Mouse (Mus musculus) stomach, postnatal 0 days (tissue): Measurements from ENCODE around the gene Clpsl2. TPM values are rescaled to one million over a fixed set of nuclear protein-coding genes. Genes with fewer than 3 reads are reported as not detected.

ENCODE experiments used
- ATAC-seq: fragments of 200-750 bp; cut with Nextera tagmentation; 2 replicates; pipeline ENCODE4 v1.8.0; 2017; ENCODE audit not compliant: low FRiP score, low TSS enrichment
- DNase-seq: peaks from one replicate; pipeline ENCODE4 v3.0.0-alpha.2; 2016; ENCODE audit warnings: low spot score
- H3K27ac ChIP-seq: fragments of 300-500 bp; sonication (generic); replicated peaks from 2 replicates; pipeline ENCODE4 v1.5.1; 2014; ENCODE audit warnings: mild to moderate bottlenecking, control low read depth
- H3K27me3 ChIP-seq: fragments of 300-500 bp; sonication (generic); 2 replicates; pipeline ENCODE4 v1.6.1; 2014; ENCODE audit warnings: low read length; ENCODE audit not compliant: control insufficient read depth, insufficient read depth
- H3K36me3 ChIP-seq: fragments of 300-500 bp; sonication (generic); 2 replicates; pipeline ENCODE4 v1.6.1; 2014; ENCODE audit warnings: low read length, mixed read lengths; ENCODE audit not compliant: control insufficient read depth, insufficient read depth
- H3K4me1 ChIP-seq: fragments of 300-500 bp; sonication (generic); replicated peaks from 2 replicates; pipeline ENCODE4 v1.6.1; 2014; ENCODE audit warnings: antibody characterized with exemption; ENCODE audit not compliant: control insufficient read depth, insufficient read depth
- H3K4me2 ChIP-seq: fragments of 300-500 bp; sonication (generic); replicated peaks from 2 replicates; pipeline ENCODE4 v1.6.1; 2014; ENCODE audit warnings: low read depth, mild to moderate bottlenecking, control low read depth, moderate library complexity
- H3K4me3 ChIP-seq: fragments of 300-500 bp; sonication (generic); 2 replicates; pipeline ENCODE4 v1.5.1; 2014; ENCODE audit warnings: low read depth, low read length, control low read depth
- H3K9ac ChIP-seq: fragments of 300-500 bp; sonication (generic); 2 replicates; pipeline ENCODE4 v1.6.1; 2014; ENCODE audit warnings: mild to moderate bottlenecking, low read length, control low read depth, mixed read lengths
- H3K9me3 ChIP-seq: fragments of 300-500 bp; sonication (generic); 2 replicates; pipeline ENCODE4 v1.6.1; 2016; ENCODE audit warnings: low read length; ENCODE audit not compliant: control insufficient read depth
- CTCF ChIP-seq: IDR thresholded peaks from 2 replicates; pipeline ENCODE4 v1.5.1; 2016; ENCODE audit warnings: antibody characterized with exemption, low read depth, mild to moderate bottlenecking, moderate library complexity
- EP300 ChIP-seq: optimal IDR thresholded peaks from 2 replicates; pipeline ENCODE3; 2016; ENCODE audit warnings: antibody characterized with exemption
- WGBS: fragments of 180-500 bp; shearing (Covaris S2); extraction: QIAGEN DNeasy Blood & Tissue Kit; methylation state at CpG from one replicate; pipeline ENCODE4 v1.1.7; 2014; 5-methylcytosine and 5-hydroxymethylcytosine counted together
- polyA plus RNA-seq: library from polyadenylated mRNA; unstranded; fragments of >200 nt; fragmentation: Nextera tagmentation; extraction: Ambion mirVana; gene quantifications from 2 replicates; pipeline ENCODE4 v1.2.1, GENCODE M21; 2015

Clpsl2 gene
- polyA plus RNA-seq, 1 experiment from 2014 or later, result not detected

DNA sequence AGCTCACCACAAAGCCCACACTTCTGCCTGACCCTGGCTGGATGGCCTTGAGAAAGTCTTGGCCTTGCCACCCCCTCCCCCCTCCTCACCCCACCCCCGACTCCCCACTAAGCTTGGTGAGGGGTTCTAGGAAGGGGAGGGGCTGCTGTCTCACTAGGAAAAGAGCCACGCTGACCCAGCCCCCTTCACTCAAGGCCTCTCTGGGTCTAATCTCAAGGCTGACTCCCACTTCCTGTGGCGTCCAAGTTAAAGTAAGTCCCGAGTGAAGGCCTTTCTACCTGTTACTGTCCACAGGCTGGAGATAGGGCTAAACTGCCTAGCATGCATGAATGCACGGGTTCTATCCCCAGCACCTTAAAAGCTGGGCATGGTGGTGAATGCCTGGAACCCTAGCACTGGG is 41.7 kb upstream of the Clpsl2 start:
- no peak overlapping the region for H3K4me3 ChIP-seq
- H3K27ac ChIP-seq, result peak overlapping the region; percentile 18; the same call in 1 of the 2 replicates
- WGBS, result 35% methylated on average over 5 of the region's 5 CpGs
- no peaks in the 10 kb centered on the region for H3K27me3 ChIP-seq
- ATAC-seq, result no peak
- no peak for TF ChIP-seq EP300
- TF ChIP-seq CTCF, result no peak
- peaks cover 16% of the 10 kb centered on the region for H3K4me1 ChIP-seq
- no peaks in the 10 kb centered on the region for H3K36me3 ChIP-seq
- no peak overlapping the region for H3K9ac ChIP-seq
- no peak overlapping the region for H3K4me2 ChIP-seq
- no peaks in the 10 kb centered on the region for H3K9me3 ChIP-seq
- DNase-seq, result no peak

DNA sequence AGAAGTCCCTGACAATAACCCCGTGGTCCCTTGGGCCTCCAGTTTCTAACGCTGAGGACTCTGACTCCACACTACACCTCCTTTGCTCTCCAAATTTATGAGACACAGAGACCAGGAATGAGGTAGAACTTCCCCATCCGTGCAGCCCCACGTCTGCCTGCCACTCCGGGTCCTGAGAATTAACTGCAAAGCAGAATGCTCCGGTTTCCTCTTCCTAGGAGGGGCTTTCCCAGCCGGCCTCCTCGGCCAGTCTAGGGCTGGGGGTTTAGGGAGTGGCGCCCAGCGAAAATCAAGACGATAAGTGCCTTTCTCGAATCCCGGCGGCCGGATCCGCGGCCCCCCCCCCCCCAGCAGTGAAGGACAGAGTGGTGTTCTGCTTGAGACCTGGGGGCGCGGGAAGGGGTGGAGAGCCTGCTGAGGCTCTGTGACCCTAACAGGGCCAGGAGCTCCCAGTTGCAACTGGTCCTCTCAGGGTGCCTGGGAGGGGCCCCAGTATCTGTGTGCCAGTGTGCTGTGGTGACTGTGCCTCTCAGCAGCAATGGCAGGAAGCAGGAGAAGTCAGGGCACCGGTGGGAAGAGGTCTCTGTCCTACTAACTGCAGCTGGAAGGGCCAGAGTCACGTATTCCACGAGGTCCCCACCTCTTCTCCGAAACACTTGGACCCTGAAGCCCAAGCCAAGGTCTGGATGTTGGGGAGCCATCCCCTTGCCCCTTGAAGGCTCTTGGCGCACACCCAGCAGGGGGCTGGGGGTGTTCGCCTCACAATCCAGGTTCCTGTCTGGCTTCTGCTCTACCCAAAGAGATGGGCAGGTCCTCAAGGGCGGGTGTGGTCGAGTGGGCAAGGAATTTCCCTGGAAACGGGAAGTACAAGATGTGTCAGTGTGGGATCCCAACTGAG is 38.5 kb upstream of the Clpsl2 start:
- no peak overlapping the region for H3K4me3 ChIP-seq
- peaks cover 26% of the 10 kb centered on the region for H3K4me1 ChIP-seq
- H3K4me2 ChIP-seq, result peak overlapping the region; percentile 39
- ATAC-seq, result peak; percentile 10; the same call in 1 of the 2 replicates
- WGBS, result 8% methylated on average over 28 of the region's 28 CpGs
- no peaks in the 10 kb centered on the region for H3K27me3 ChIP-seq
- DNase-seq, result peak; percentile 45
- peak overlapping the region; percentile 43 for H3K9ac ChIP-seq
- H3K9me3 ChIP-seq, result no peaks in the 10 kb centered on the region
- no peak for TF ChIP-seq CTCF
- no peak for TF ChIP-seq EP300
- peak overlapping the region; percentile 49 for H3K27ac ChIP-seq
- no peaks in the 10 kb centered on the region for H3K36me3 ChIP-seq

DNA sequence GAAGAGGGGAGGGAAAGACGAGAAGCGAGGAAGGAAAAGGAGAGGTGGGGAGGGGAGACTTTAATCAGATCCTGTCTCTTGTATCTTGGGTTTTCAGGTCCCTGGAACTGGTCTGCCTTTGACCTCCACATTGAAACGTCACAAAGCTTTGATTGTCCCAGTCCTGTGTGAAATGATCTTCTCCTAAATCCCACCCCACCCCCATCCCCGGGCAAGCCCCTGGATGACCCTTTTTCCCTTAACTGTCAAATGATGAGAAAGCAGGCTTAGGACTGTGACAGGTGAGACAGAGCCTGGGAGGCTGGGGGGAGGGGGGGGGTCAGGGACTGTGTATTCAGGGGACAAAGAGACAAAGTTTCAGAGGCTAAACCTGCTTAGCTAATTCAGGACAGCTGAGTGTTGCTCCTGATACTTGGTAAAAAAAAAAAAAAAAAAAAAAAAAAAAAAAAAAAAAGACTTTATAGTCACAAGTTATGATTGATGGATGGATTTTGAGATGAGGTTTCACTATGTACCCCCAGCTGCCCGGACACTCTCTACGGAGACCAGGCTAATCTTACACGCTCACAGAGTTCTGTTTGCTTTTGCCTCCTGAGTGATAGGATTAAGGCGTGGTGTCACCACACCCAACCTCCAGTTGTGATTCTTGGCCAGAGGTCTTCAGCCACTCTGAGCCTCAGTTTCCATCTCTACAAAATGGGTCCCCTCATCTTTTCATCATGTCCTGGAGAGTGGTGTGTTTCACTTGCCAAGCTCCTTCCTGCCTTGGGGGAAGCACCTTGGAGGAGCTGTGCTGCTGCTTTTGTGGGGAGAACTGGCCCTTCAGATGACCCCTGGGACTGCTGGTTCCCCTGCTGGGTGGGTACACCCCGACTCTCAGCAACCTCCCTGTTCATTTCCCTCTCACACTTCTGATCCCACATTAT is 37.3 kb upstream of the Clpsl2 start:
- Histone ChIP-seq H3K27ac (peak overlapping the region; percentile 91), H3K4me3 (no peak overlapping the region), H3K4me2 (no peak overlapping the region), H3K9me3 (no peaks in the 10 kb centered on the region), H3K9ac (peak overlapping the region; percentile 24; the same call in 1 of the 2 replicates), H3K4me1 (peaks cover 29% of the 10 kb centered on the region), H3K36me3 (no peaks in the 10 kb centered on the region), H3K27me3 (no peaks in the 10 kb centered on the region)
- TF ChIP-seq EP300, result no peak
- no peak for TF ChIP-seq CTCF
- 49% methylated on average over 9 of the region's 9 CpGs for WGBS
- DNase-seq, result peak; percentile 54
- no peak for ATAC-seq

DNA sequence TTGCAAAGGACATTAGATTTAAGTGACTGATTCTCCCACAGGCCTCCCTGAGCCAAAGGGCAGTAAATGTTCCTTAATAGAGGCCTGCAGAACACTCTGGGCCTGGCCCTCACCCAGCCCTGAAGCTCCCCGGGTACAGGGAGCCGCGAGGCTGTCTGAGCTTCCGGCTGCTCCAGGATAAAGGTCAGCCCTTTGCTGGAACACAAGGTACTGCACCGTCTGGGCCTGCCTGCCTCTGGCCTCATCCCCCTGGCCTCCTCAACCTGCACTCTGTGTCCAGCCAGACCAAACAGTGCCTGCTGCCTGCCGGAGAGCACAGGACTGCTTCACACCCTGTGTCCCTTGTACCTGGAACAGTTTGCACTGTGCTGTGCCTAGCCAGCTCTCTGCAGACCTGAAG is 36.5 kb upstream of the Clpsl2 start:
- H3K4me3 ChIP-seq, result no peak overlapping the region
- H3K9ac ChIP-seq, result peak overlapping the region; percentile 24
- no peaks in the 10 kb centered on the region for H3K36me3 ChIP-seq
- no peaks in the 10 kb centered on the region for H3K27me3 ChIP-seq
- WGBS, result 23% methylated on average over 6 of the region's 6 CpGs
- peak overlapping the region; percentile 91 for H3K27ac ChIP-seq
- ATAC-seq (peak; percentile 73), DNase-seq (peak; percentile 80)
- H3K9me3 ChIP-seq, result no peaks in the 10 kb centered on the region
- TF ChIP-seq CTCF (0 out of 2 replicates have a peak, but pooled peaks have one; percentile 15), EP300 (no peak)
- peaks cover 26% of the 10 kb centered on the region for H3K4me1 ChIP-seq
- no peak overlapping the region for H3K4me2 ChIP-seq

DNA sequence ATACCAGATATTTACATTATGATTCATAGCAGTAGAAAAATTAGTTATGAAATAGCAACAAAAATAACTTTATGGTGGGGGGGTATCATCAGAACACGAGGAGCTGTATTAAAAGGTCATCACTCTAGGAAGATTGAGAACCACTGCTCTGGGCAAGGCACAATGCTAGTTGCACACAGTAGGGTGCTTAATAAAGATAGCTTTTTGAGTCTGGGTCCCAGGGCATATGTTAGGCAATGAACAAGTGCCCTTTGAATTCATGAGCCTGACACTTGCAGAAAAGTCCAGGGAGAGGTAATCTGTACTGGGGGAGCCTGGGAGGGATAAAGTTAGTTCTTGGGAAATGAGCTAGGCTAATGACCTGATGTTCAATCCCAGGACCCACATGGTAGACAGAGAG is 35.9 kb upstream of the Clpsl2 start:
- no peak overlapping the region for H3K4me2 ChIP-seq
- H3K9me3 ChIP-seq, result no peaks in the 10 kb centered on the region
- peaks cover 27% of the 10 kb centered on the region for H3K4me1 ChIP-seq
- no peak overlapping the region for H3K4me3 ChIP-seq
- WGBS, result 23% methylated on average over 1 of the region's 1 CpGs
- no peak for ATAC-seq
- H3K27ac ChIP-seq, result peak overlapping the region; percentile 91
- H3K36me3 ChIP-seq, result no peaks in the 10 kb centered on the region
- no peak overlapping the region for H3K9ac ChIP-seq
- TF ChIP-seq EP300, result no peak
- DNase-seq, result no peak
- no peaks in the 10 kb centered on the region for H3K27me3 ChIP-seq
